Comparison of ENCODE assay signal across 7 mouse cellular contexts in genomic region chr16:96718221-96718620, GRCm38 (mm10).
A peak's percentile ranks its signal among the peaks of the same experiment; 100 is the strongest.
DNase-seq lines count a peak whose midpoint lies in the region; ATAC-seq and TF ChIP-seq lines count a peak whose summit lies in the region.

No protein-coding gene starts in this region.

- no peaks in the 10 kb centered on the region for H3K9me3 ChIP-seq in ES-Bruce4 (replicated peaks; ENCODE audit: control insufficient read depth, insufficient read depth, low read length, poor library complexity, severe bottlenecking)
- no peaks in the 10 kb centered on the region for H3K9me3 ChIP-seq in liver, postnatal 0 days (ENCODE audit: low read length)

- intact Hi-C loops in left cerebral cortex, adult 2 months (cut with DNase I), result no loop called here
- intact Hi-C loops in left cerebral cortex, postnatal 36 days (cut with DNase I), result no loop called here

- H3K4me2 ChIP-seq in liver, postnatal 0 days (ENCODE audit: low read depth, low read length), result no peak overlapping the region

- ATAC-seq in liver, postnatal 0 days, result no peak

- TF ChIP-seq EP300 in ES-Bruce4 (IDR thresholded peaks at IDR 0.05; ENCODE audit: insufficient read depth, low read depth, low read length), result no peak
- TF ChIP-seq EP300 in liver, postnatal 0 days (IDR thresholded peaks at IDR 0.05; ENCODE audit: low read depth), result no peak

- no peak overlapping the region for H3K27ac ChIP-seq in left cerebral cortex, adult 2 months
- H3K27ac ChIP-seq in ES-Bruce4 (ENCODE audit: insufficient read depth, low read length), result no peak overlapping the region
- no peak overlapping the region for H3K27ac ChIP-seq in liver, postnatal 0 days (ENCODE audit: low read depth)

- peak; percentile 52 for TF ChIP-seq CTCF in left cerebral cortex, adult 2 months (IDR thresholded peaks at IDR 0.05)
- TF ChIP-seq CTCF in ES-Bruce4 (IDR thresholded peaks at IDR 0.05; ENCODE audit: low read depth, low read length), result peak; percentile 70
- TF ChIP-seq CTCF in liver, postnatal 0 days (IDR thresholded peaks at IDR 0.05; ENCODE audit: low read depth), result peak; percentile 65

- no peaks in the 10 kb centered on the region for H3K36me3 ChIP-seq in ES-Bruce4 (ENCODE audit: control insufficient read depth, insufficient read depth, low read length, poor library complexity, severe bottlenecking)
- no peaks in the 10 kb centered on the region for H3K36me3 ChIP-seq in liver, postnatal 0 days (replicated peaks; ENCODE audit: insufficient read depth, low read length)

- no peak overlapping the region for H3K4me3 ChIP-seq in left cerebral cortex, adult 2 months
- H3K4me3 ChIP-seq in ES-Bruce4 (ENCODE audit: low read depth, low read length), result no peak overlapping the region
- no peak overlapping the region for H3K4me3 ChIP-seq in liver, postnatal 0 days (ENCODE audit: low read depth, low read length)

- no peak overlapping the region for H3K9ac ChIP-seq in ES-Bruce4 (ENCODE audit: low read depth, poor library complexity, severe bottlenecking)
- no peak overlapping the region for H3K9ac ChIP-seq in liver, postnatal 0 days (replicated peaks)

- no peaks in the 10 kb centered on the region for H3K4me1 ChIP-seq in ES-Bruce4 (ENCODE audit: control insufficient read depth, insufficient read depth, low read length)
- no peaks in the 10 kb centered on the region for H3K4me1 ChIP-seq in liver, postnatal 0 days (ENCODE audit: insufficient read depth)

- TF ChIP-seq POLR2A in ES-Bruce4 (IDR thresholded peaks at IDR 0.05; ENCODE audit: insufficient read depth, low read length), result no peak

- 0% methylated on average over 2 of the region's 2 CpGs for WGBS in liver, postnatal 0 days (ENCODE audit: insufficient replicate concordance)

- no peak for DNase-seq in left cerebral cortex, adult 2 months (ENCODE audit: extremely low spot score in 1 of 2, low spot score in 2 of 2)
- DNase-seq in left cerebral cortex, postnatal 36 days (ENCODE audit: low spot score in 2 of 2), result no peak
- DNase-seq in brain, adult 2 months (ENCODE audit: low read depth, low spot score), result peak; percentile 44
- DNase-seq in liver, postnatal 0 days, result peak; percentile 52
- no peak for DNase-seq in gastrocnemius, postnatal 4 days (ENCODE audit: low spot score in 2 of 2)
- DNase-seq in cerebellum, postnatal 36 days, result no peak

- H3K27me3 ChIP-seq in ES-Bruce4 (ENCODE audit: control insufficient read depth, insufficient read depth, low read length, poor library complexity, severe bottlenecking), result no peaks in the 10 kb centered on the region
- no peaks in the 10 kb centered on the region for H3K27me3 ChIP-seq in liver, postnatal 0 days (ENCODE audit: insufficient read depth, low read length)

Comparison
In these comparisons a context has a peak if more than half of its experiments do, and no peak if none do; other contexts are left out.
1. DNase-seq: peak in brain, adult 2 months (single experiment) and liver, postnatal 0 days (single experiment); none in left cerebral cortex, adult 2 months (0 of 2), left cerebral cortex, postnatal 36 days (0 of 2), gastrocnemius, postnatal 4 days (0 of 2) and cerebellum, postnatal 36 days (0 of 2).
2. Peak in every context shown above with its lines, with median percentiles within 50 percentile points of each other: CTCF ChIP-seq.